Mouse (Mus musculus) heart, embryonic 13.5 days (tissue): ENCODE measurements around the gene Srsf2. TPM values are rescaled to one million over a fixed set of nuclear protein-coding genes. Genes with fewer than 3 reads are reported as not detected.

Source experiments
- ATAC-seq: fragments of 200-750 bp; cut with Nextera tagmentation; 2 replicates; pipeline ENCODE4 v1.8.0; 2017; ENCODE audit warnings: moderate TSS enrichment; ENCODE audit not compliant: insufficient number of reproducible peaks, low FRiP score, low TSS enrichment; ENCODE audit errors: extremely low read depth
- H3K27ac ChIP-seq: fragments of 300-500 bp; sonication (generic); replicated peaks from 2 replicates; pipeline ENCODE4 v1.5.1; 2015; ENCODE audit warnings: moderate library complexity, mild to moderate bottlenecking, inconsistent platforms
- H3K27me3 ChIP-seq: fragments of 300-500 bp; sonication (generic); replicated peaks from 2 replicates; pipeline ENCODE4 v1.6.1; 2015; ENCODE audit warnings: mild to moderate bottlenecking, inconsistent platforms
- H3K36me3 ChIP-seq: fragments of 300-500 bp; sonication (generic); 2 replicates; pipeline ENCODE4 v1.6.1; 2015; ENCODE audit warnings: mild to moderate bottlenecking, inconsistent platforms
- H3K4me1 ChIP-seq: fragments of 300-500 bp; sonication (generic); 2 replicates; pipeline ENCODE4 v1.6.1; 2015; ENCODE audit warnings: inconsistent platforms
- H3K4me2 ChIP-seq: fragments of 300-500 bp; sonication (generic); 2 replicates; pipeline ENCODE4 v1.6.1; 2015; ENCODE audit warnings: inconsistent platforms, mild to moderate bottlenecking, moderate library complexity
- H3K4me3 ChIP-seq: fragments of 300-500 bp; sonication (generic); 2 replicates; pipeline ENCODE4 v1.5.1; 2015; ENCODE audit warnings: moderate library complexity, mild to moderate bottlenecking, inconsistent platforms
- H3K9ac ChIP-seq: fragments of 300-500 bp; sonication (generic); 2 replicates; pipeline ENCODE4 v1.6.1; 2015; ENCODE audit warnings: inconsistent platforms, mild to moderate bottlenecking, moderate library complexity
- H3K9me3 ChIP-seq: fragments of 300-500 bp; sonication (generic); 2 replicates; pipeline ENCODE4 v1.6.1; 2016; ENCODE audit warnings: inconsistent platforms
- WGBS: fragments of 180-500 bp; shearing (Covaris S2); methylation state at CpG from one replicate; pipeline ENCODE4 v1.1.7; 2015; ENCODE audit warnings: mixed read lengths; 5-methylcytosine and 5-hydroxymethylcytosine counted together
- polyA plus RNA-seq: library from polyadenylated mRNA; unstranded; fragments of >200 nt; fragmentation: Nextera tagmentation; extraction: Ambion mirVana; gene quantifications from 2 replicates; pipeline ENCODE4 v1.2.1, GENCODE M21; 2015

Gene Srsf2
- polyA plus RNA-seq, 1 experiment from 2014 or later = 530 TPM

- Histone ChIP-seq H3K9ac (no peak overlapping the region), H3K4me1 (peaks cover 89% of the 10 kb centered on the region), H3K36me3 (no peaks in the 10 kb centered on the region), H3K9me3 (no peaks in the 10 kb centered on the region), H3K27ac (no peak overlapping the region), H3K4me3 (no peak overlapping the region), H3K4me2 (no peak overlapping the region), H3K27me3 (no peaks in the 10 kb centered on the region)
- 52% methylated on average over 5 of the region's 5 CpGs for WGBS
- no peak for ATAC-seq
Measured at GRCm38 (mm10) chr11:116816769-116817168, 36.1 kb downstream of the Srsf2 start.

- no peaks in the 10 kb centered on the region for H3K36me3 ChIP-seq
- peak overlapping the region; percentile 86 for H3K27ac ChIP-seq
- H3K27me3 ChIP-seq = peaks cover 6% of the 10 kb centered on the region; the same call in 1 of the 2 replicates
- H3K4me1 ChIP-seq = peaks cover 82% of the 10 kb centered on the region
- 0 out of 2 replicates have a peak overlapping the region, but pooled peaks have one; percentile 26 for H3K4me2 ChIP-seq
- WGBS = 27% methylated on average over 7 of the region's 7 CpGs
- peak overlapping the region; percentile 66 for H3K9ac ChIP-seq
- no peak overlapping the region for H3K4me3 ChIP-seq
- no peaks in the 10 kb centered on the region for H3K9me3 ChIP-seq
- no peak for ATAC-seq
Measured at GRCm38 (mm10) chr11:116814884-116815415, 37.9 kb downstream of the Srsf2 start.

GRCm38 (mm10) chr11:116814076-116814883, 38.6 kb downstream of the Srsf2 start:
- peak overlapping the region; percentile 66 for H3K9ac ChIP-seq
- H3K27me3 ChIP-seq = peaks cover 6% of the 10 kb centered on the region; the same call in 1 of the 2 replicates
- no peaks in the 10 kb centered on the region for H3K9me3 ChIP-seq
- H3K4me2 ChIP-seq = 0 out of 2 replicates have a peak overlapping the region, but pooled peaks have one; percentile 26
- no peaks in the 10 kb centered on the region for H3K36me3 ChIP-seq
- WGBS = 29% methylated on average over 20 of the region's 20 CpGs
- peak overlapping the region; percentile 86 for H3K27ac ChIP-seq
- no peak for ATAC-seq
- H3K4me3 ChIP-seq = no peak overlapping the region
- peaks cover 75% of the 10 kb centered on the region for H3K4me1 ChIP-seq

- Histone ChIP-seq H3K36me3 (peaks cover 3% of the 10 kb centered on the region; the same call in 1 of the 2 replicates), H3K9me3 (no peaks in the 10 kb centered on the region), H3K4me1 (peaks cover 69% of the 10 kb centered on the region), H3K27ac (peak overlapping the region; percentile 86), H3K4me3 (no peak overlapping the region), H3K4me2 (no peak overlapping the region), H3K9ac (peak overlapping the region; percentile 66), H3K27me3 (peaks cover 6% of the 10 kb centered on the region; the same call in 1 of the 2 replicates)
- ATAC-seq = no peak
- WGBS = 74% methylated on average over 13 of the region's 13 CpGs
Measured at GRCm38 (mm10) chr11:116813610-116814009, 39.3 kb downstream of the Srsf2 start.

GRCm38 (mm10) chr11:116812793-116813529, 39.9 kb downstream of the Srsf2 start:
- 45% methylated on average over 21 of the region's 21 CpGs for WGBS
- ATAC-seq = no peak
- Histone ChIP-seq H3K4me3 (no peak overlapping the region), H3K9ac (peak overlapping the region; percentile 66), H3K36me3 (peaks cover 3% of the 10 kb centered on the region; the same call in 1 of the 2 replicates), H3K27me3 (peaks cover 6% of the 10 kb centered on the region; the same call in 1 of the 2 replicates), H3K9me3 (no peaks in the 10 kb centered on the region), H3K4me1 (peaks cover 72% of the 10 kb centered on the region), H3K27ac (peak overlapping the region; percentile 86), H3K4me2 (peak overlapping the region; percentile 33)

- H3K4me1 ChIP-seq = peaks cover 70% of the 10 kb centered on the region
- H3K4me2 ChIP-seq = peak overlapping the region; percentile 80
- peak overlapping the region; percentile 57 for H3K27ac ChIP-seq
- H3K27me3 ChIP-seq = peaks cover 6% of the 10 kb centered on the region; the same call in 1 of the 2 replicates
- ATAC-seq = no peak
- peaks cover 3% of the 10 kb centered on the region; the same call in 1 of the 2 replicates for H3K36me3 ChIP-seq
- H3K9me3 ChIP-seq = no peaks in the 10 kb centered on the region
- peak overlapping the region; percentile 44 for H3K4me3 ChIP-seq
- H3K9ac ChIP-seq = peak overlapping the region; percentile 78
- 11% methylated on average over 32 of the region's 32 CpGs for WGBS
Measured at GRCm38 (mm10) chr11:116810983-116811901, 41.7 kb downstream of the Srsf2 start.

GRCm38 (mm10) chr11:116810528-116810927, 42.4 kb downstream of the Srsf2 start:
- H3K36me3 ChIP-seq = peaks cover 3% of the 10 kb centered on the region; the same call in 1 of the 2 replicates
- no peak overlapping the region for H3K4me3 ChIP-seq
- ATAC-seq = no peak
- peak overlapping the region; percentile 80; the same call in 1 of the 2 replicates for H3K4me2 ChIP-seq
- H3K27ac ChIP-seq = no peak overlapping the region
- peaks cover 68% of the 10 kb centered on the region for H3K4me1 ChIP-seq
- H3K27me3 ChIP-seq = peaks cover 6% of the 10 kb centered on the region; the same call in 1 of the 2 replicates
- no peak overlapping the region; the same call in 1 of the 2 replicates for H3K9ac ChIP-seq
- 77% methylated on average over 11 of the region's 11 CpGs for WGBS
- no peaks in the 10 kb centered on the region for H3K9me3 ChIP-seq

- Histone ChIP-seq H3K27me3 (peaks cover 6% of the 10 kb centered on the region; the same call in 1 of the 2 replicates), H3K9me3 (no peaks in the 10 kb centered on the region), H3K4me2 (no peak overlapping the region), H3K4me1 (peaks cover 58% of the 10 kb centered on the region), H3K27ac (no peak overlapping the region), H3K4me3 (no peak overlapping the region), H3K9ac (no peak overlapping the region), H3K36me3 (peaks cover 3% of the 10 kb centered on the region; the same call in 1 of the 2 replicates)
- WGBS = 77% methylated on average over 8 of the region's 8 CpGs
- no peak for ATAC-seq
Measured at GRCm38 (mm10) chr11:116809520-116809919, 43.4 kb downstream of the Srsf2 start.

GRCm38 (mm10) chr11:116808811-116809395, 44.0 kb downstream of the Srsf2 start:
- ATAC-seq = no peak
- WGBS = 74% methylated on average over 11 of the region's 11 CpGs
- Histone ChIP-seq H3K27ac (no peak overlapping the region), H3K4me3 (no peak overlapping the region), H3K4me1 (peaks cover 51% of the 10 kb centered on the region), H3K4me2 (no peak overlapping the region), H3K9ac (peak overlapping the region; percentile 40; the same call in 1 of the 2 replicates), H3K27me3 (peaks cover 6% of the 10 kb centered on the region; the same call in 1 of the 2 replicates), H3K36me3 (peaks cover 3% of the 10 kb centered on the region; the same call in 1 of the 2 replicates), H3K9me3 (no peaks in the 10 kb centered on the region)
